In the genomic region with DNA sequence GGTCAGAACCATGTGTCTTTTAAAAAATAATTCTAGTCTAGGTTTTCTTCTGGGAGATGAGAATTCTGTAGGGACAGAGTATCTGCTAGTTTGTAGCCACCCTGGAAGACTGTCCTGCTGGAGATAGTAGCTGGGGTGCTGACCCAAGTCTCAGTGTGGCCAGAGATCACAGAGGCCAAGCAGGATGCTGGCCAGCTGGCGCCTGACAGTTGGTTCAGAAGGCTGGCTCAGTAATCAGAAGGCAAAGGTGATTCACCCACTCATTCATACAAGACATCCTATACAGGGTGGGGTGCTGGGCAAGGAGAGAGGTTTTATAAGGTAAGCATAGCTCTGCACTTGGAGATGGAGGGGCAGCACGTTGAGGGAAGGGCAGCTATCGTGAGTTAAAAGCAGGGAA, we compare ENCODE assay signal across 15 mouse cellular contexts.
DNase-seq lines count a peak whose midpoint lies in the region; ATAC-seq lines count a peak whose summit lies in the region.
"Had no signal": no experiment of that assay in that cellular context is flagged by ENCODE, and none has a peak within 500 bp of the region (broad histone marks: within the 10 kb centered on the region; RNA-seq: fewer than 3 reads in every experiment).

No protein-coding gene starts in this region.

- WGBS in embryonic facial prominence, embryonic 15.5 days = 55% methylated on average over 3 of the region's 3 CpGs
- 55% methylated on average over 3 of the region's 3 CpGs for WGBS in limb, embryonic 10.5 days
- WGBS in midbrain, embryonic 11.5 days = 68% methylated on average over 3 of the region's 3 CpGs

- H3K27ac ChIP-seq in embryonic facial prominence, embryonic 15.5 days (replicated peaks) = 0 out of 2 replicates have a peak overlapping the region, but pooled peaks have one; percentile 39
- H3K27ac ChIP-seq in limb, embryonic 10.5 days = peak overlapping the region; percentile 84
- H3K27ac ChIP-seq in midbrain, embryonic 11.5 days (ENCODE audit: low read depth, low read length) = no peak overlapping the region
- H3K27ac ChIP-seq: limb, embryonic 15.5 days; macrophage; midbrain, embryonic 15.5 days had no signal

- peaks cover 24% of the 10 kb centered on the region for H3K4me1 ChIP-seq in embryonic facial prominence, embryonic 15.5 days
- H3K4me1 ChIP-seq in limb, embryonic 10.5 days = peaks cover 59% of the 10 kb centered on the region
- H3K4me1 ChIP-seq in midbrain, embryonic 11.5 days (ENCODE audit: control insufficient read depth, insufficient read depth, low read length) = no peaks in the 10 kb centered on the region
- H3K4me1 ChIP-seq: midbrain, embryonic 15.5 days had no signal

- no peaks in the 10 kb centered on the region for H3K36me3 ChIP-seq in embryonic facial prominence, embryonic 15.5 days
- no peaks in the 10 kb centered on the region for H3K36me3 ChIP-seq in limb, embryonic 10.5 days
- no peaks in the 10 kb centered on the region for H3K36me3 ChIP-seq in midbrain, embryonic 11.5 days (ENCODE audit: control insufficient read depth, insufficient read depth, low read length)
- H3K36me3 ChIP-seq: limb, embryonic 15.5 days; midbrain, embryonic 15.5 days had no signal

- H3K27me3 ChIP-seq in embryonic facial prominence, embryonic 15.5 days = no peaks in the 10 kb centered on the region
- no peaks in the 10 kb centered on the region for H3K27me3 ChIP-seq in limb, embryonic 10.5 days (ENCODE audit: low read depth, poor library complexity, severe bottlenecking)
- no peaks in the 10 kb centered on the region for H3K27me3 ChIP-seq in midbrain, embryonic 11.5 days (ENCODE audit: control insufficient read depth, insufficient read depth, low read length)
- H3K27me3 ChIP-seq: limb, embryonic 15.5 days; midbrain, embryonic 15.5 days had no signal

- H3K9ac ChIP-seq in embryonic facial prominence, embryonic 15.5 days = no peak overlapping the region
- no peak overlapping the region for H3K9ac ChIP-seq in midbrain, embryonic 11.5 days (ENCODE audit: low read length)
- H3K9ac ChIP-seq: limb, embryonic 15.5 days; midbrain, embryonic 15.5 days had no signal

- H3K4me2 ChIP-seq in embryonic facial prominence, embryonic 15.5 days (replicated peaks) = no peak overlapping the region
- no peak overlapping the region for H3K4me2 ChIP-seq in midbrain, embryonic 11.5 days
- H3K4me2 ChIP-seq: limb, embryonic 15.5 days; midbrain, embryonic 15.5 days had no signal

- no peak for ATAC-seq in embryonic facial prominence, embryonic 15.5 days (ENCODE audit: insufficient number of reproducible peaks, low FRiP score, low TSS enrichment, low read depth)
- no peak for ATAC-seq in megakaryocyte progenitor cell, adult 5-6 weeks (replicated peaks; ENCODE audit: poor library complexity)
- ATAC-seq in midbrain, embryonic 11.5 days (ENCODE audit: low FRiP score) = no peak
- ATAC-seq: midbrain, embryonic 15.5 days had no signal

- H3K4me3 ChIP-seq in embryonic facial prominence, embryonic 15.5 days (replicated peaks) = no peak overlapping the region
- H3K4me3 ChIP-seq in limb, embryonic 10.5 days = no peak overlapping the region
- no peak overlapping the region for H3K4me3 ChIP-seq in midbrain, embryonic 11.5 days (ENCODE audit: low read depth, low read length)
- H3K4me3 ChIP-seq: limb, embryonic 15.5 days; midbrain, embryonic 15.5 days had no signal

- peak; percentile 53 for DNase-seq in adrenal gland, postnatal 10 days
- DNase-seq in adrenal gland, postnatal 4 days (ENCODE audit: low spot score in 2 of 2) = no peak
- peak; percentile 47 for DNase-seq in kidney, adult 18-20 months
- no peak for DNase-seq in kidney, postnatal 4 days
- DNase-seq in limb, embryonic 10.5 days (ENCODE audit: low spot score) = no peak
- DNase-seq in midbrain, embryonic 11.5 days (ENCODE audit: low spot score, missing footprints) = no peak
- DNase-seq: heart, postnatal 36 days; lung, adult 2 months; right cerebral cortex, postnatal 14 days; thymus, postnatal 4 days had no signal

- H3K9me3 ChIP-seq in embryonic facial prominence, embryonic 15.5 days (replicated peaks) = no peaks in the 10 kb centered on the region
- H3K9me3 ChIP-seq in limb, embryonic 10.5 days (replicated peaks) = no peaks in the 10 kb centered on the region
- no peaks in the 10 kb centered on the region for H3K9me3 ChIP-seq in midbrain, embryonic 11.5 days (ENCODE audit: control insufficient read depth, low read length)
- H3K9me3 ChIP-seq: limb, embryonic 15.5 days; midbrain, embryonic 15.5 days had no signal

Comparison
In these comparisons a context has a peak if more than half of its experiments do, and no peak if none do; other contexts are left out.
1. DNase-seq: peak in adrenal gland, postnatal 10 days (single experiment) and kidney, adult 18-20 months (single experiment); none in adrenal gland, postnatal 4 days (0 of 2), kidney, postnatal 4 days (0 of 2), limb, embryonic 10.5 days (single experiment) and midbrain, embryonic 11.5 days (single experiment).